Mouse (Mus musculus) kidney, adult 2 months (tissue): ENCODE measurements around the gene Mdk.

Experiments used
- CTCF ChIP-seq: fragments of 200-500 bp; conservative IDR thresholded peaks from 2 replicates; pipeline ENCODE4 v1.5.1; 2011; ENCODE audit warnings: low read depth, mild to moderate bottlenecking, control low read depth, low read length, moderate library complexity, mixed read lengths; ENCODE audit not compliant: insufficient read depth, insufficient read length
- POLR2A ChIP-seq: fragments of 200-500 bp; IDR thresholded peaks from one replicate; pipeline ENCODE4 v1.6.1; 2011; ENCODE audit warnings: low read depth, low read length, control low read depth

- no peak for TF ChIP-seq POLR2A
- no peak for TF ChIP-seq CTCF
Measured at GRCm38 (mm10) chr2:91959544-91960410, 27.7 kb upstream of the Mdk start.
